Mouse (Mus musculus) lung, postnatal 0 days (tissue): Measurements from ENCODE around the gene Ddx60. TPM values are rescaled to one million over a fixed set of nuclear protein-coding genes. Genes with fewer than 3 reads are reported as not detected.
A peak's percentile ranks its signal among the peaks of the same experiment; 100 is the strongest.

Experiments
- ATAC-seq: fragments of 200-750 bp; cut with Nextera tagmentation; 2 replicates; pipeline ENCODE4 v1.8.0; 2017; ENCODE audit warnings: moderate library complexity
- DNase-seq: peaks from one replicate; pipeline ENCODE4 v3.0.0-alpha.2; 2016; ENCODE audit warnings: low spot score
- H3K27ac ChIP-seq: fragments of 300-500 bp; sonication (generic); 2 replicates; pipeline ENCODE4 v1.5.1; 2014; ENCODE audit warnings: antibody characterized with exemption, mild to moderate bottlenecking, low read length, mixed read lengths
- H3K27me3 ChIP-seq: fragments of 300-500 bp; sonication (generic); replicated peaks from 2 replicates; pipeline ENCODE4 v1.6.1; 2014; ENCODE audit warnings: low read length, mixed read lengths; ENCODE audit not compliant: insufficient read depth
- H3K36me3 ChIP-seq: fragments of 300-500 bp; sonication (generic); 2 replicates; pipeline ENCODE4 v1.6.1; 2014; ENCODE audit warnings: low read length, mixed read lengths; ENCODE audit not compliant: insufficient read depth
- H3K4me1 ChIP-seq: fragments of 300-500 bp; sonication (generic); 2 replicates; pipeline ENCODE4 v1.6.1; 2014; ENCODE audit warnings: antibody characterized with exemption, low read depth, low read length, mixed read lengths; ENCODE audit not compliant: insufficient read depth
- H3K4me2 ChIP-seq: fragments of 300-500 bp; sonication (generic); replicated peaks from 2 replicates; pipeline ENCODE4 v1.6.1; 2014; ENCODE audit warnings: low read depth, mild to moderate bottlenecking, low read length, moderate library complexity, mixed read lengths
- H3K4me3 ChIP-seq: fragments of 300-500 bp; sonication (generic); 2 replicates; pipeline ENCODE4 v1.5.1; 2014; ENCODE audit warnings: low read depth, low read length
- H3K9ac ChIP-seq: fragments of 300-500 bp; sonication (generic); replicated peaks from 2 replicates; pipeline ENCODE4 v1.6.1; 2014; ENCODE audit warnings: low read depth, mild to moderate bottlenecking
- H3K9me3 ChIP-seq: fragments of 300-500 bp; sonication (generic); 2 replicates; pipeline ENCODE4 v1.6.1; 2016; ENCODE audit warnings: low read length, mixed read lengths
- CTCF ChIP-seq: IDR thresholded peaks from 2 replicates; pipeline ENCODE4 v1.5.1; 2016; ENCODE audit warnings: antibody characterized with exemption, mild to moderate bottlenecking
- EP300 ChIP-seq: IDR thresholded peaks from 2 replicates; pipeline ENCODE4 v1.6.1; 2016; ENCODE audit warnings: antibody characterized with exemption, mild to moderate bottlenecking, control low read depth
- WGBS: fragments of 180-500 bp; shearing (Covaris S2); extraction: QIAGEN DNeasy Blood & Tissue Kit; methylation state at CpG from one replicate; pipeline ENCODE4 v1.1.7; 2014; 5-methylcytosine and 5-hydroxymethylcytosine counted together
- polyA plus RNA-seq: library from polyadenylated mRNA; unstranded; fragments of >200 nt; fragmentation: Nextera tagmentation; extraction: Ambion mirVana; gene quantifications from 2 replicates; pipeline ENCODE4 v1.2.1, GENCODE M21; 2015

Gene Ddx60
- polyA plus RNA-seq, 1 experiment from 2014 or later = 2.9 TPM

GRCm38 (mm10) chr8:61908303-61909215, 19.3 kb upstream of the Ddx60 start:
- no peaks in the 10 kb centered on the region for H3K27me3 ChIP-seq
- no peak overlapping the region for H3K9ac ChIP-seq
- DNase-seq = peak; percentile 43
- H3K4me2 ChIP-seq = peak overlapping the region; percentile 15; the same call in 1 of the 2 replicates
- ATAC-seq = peak; percentile 44
- H3K4me1 ChIP-seq = peaks cover 4% of the 10 kb centered on the region; the same call in 1 of the 2 replicates
- H3K9me3 ChIP-seq = no peaks in the 10 kb centered on the region
- 26% methylated on average over 13 of the region's 13 CpGs for WGBS
- no peak for TF ChIP-seq EP300
- no peak for TF ChIP-seq CTCF
- H3K4me3 ChIP-seq = no peak overlapping the region
- H3K36me3 ChIP-seq = no peaks in the 10 kb centered on the region
- no peak overlapping the region for H3K27ac ChIP-seq

- WGBS = 72% methylated on average over 3 of the region's 3 CpGs
- Histone ChIP-seq H3K9me3 (no peaks in the 10 kb centered on the region), H3K27ac (no peak overlapping the region), H3K4me3 (no peak overlapping the region), H3K36me3 (no peaks in the 10 kb centered on the region), H3K9ac (no peak overlapping the region), H3K4me1 (peaks cover 4% of the 10 kb centered on the region; the same call in 1 of the 2 replicates), H3K4me2 (no peak overlapping the region; the same call in 1 of the 2 replicates), H3K27me3 (no peaks in the 10 kb centered on the region)
- ATAC-seq = no peak
- TF ChIP-seq CTCF (no peak), EP300 (no peak)
- DNase-seq = no peak
Observed at GRCm38 (mm10) chr8:61909313-61909712, 18.6 kb upstream of the Ddx60 start.

GRCm38 (mm10) chr8:61912817-61913216, 15.1 kb upstream of the Ddx60 start:
- Histone ChIP-seq H3K27ac (no peak overlapping the region), H3K4me1 (peaks cover 4% of the 10 kb centered on the region; the same call in 1 of the 2 replicates), H3K36me3 (no peaks in the 10 kb centered on the region), H3K27me3 (no peaks in the 10 kb centered on the region), H3K4me3 (no peak overlapping the region), H3K4me2 (no peak overlapping the region), H3K9me3 (no peaks in the 10 kb centered on the region), H3K9ac (no peak overlapping the region)
- DNase-seq (no peak), ATAC-seq (no peak)
- TF ChIP-seq EP300 = no peak
- TF ChIP-seq CTCF = no peak
- WGBS = 93% methylated on average over 5 of the region's 5 CpGs

GRCm38 (mm10) chr8:61913957-61914356, 13.9 kb upstream of the Ddx60 start:
- 63% methylated on average over 9 of the region's 9 CpGs for WGBS
- H3K9me3 ChIP-seq = no peaks in the 10 kb centered on the region
- H3K9ac ChIP-seq = no peak overlapping the region
- H3K27me3 ChIP-seq = no peaks in the 10 kb centered on the region
- TF ChIP-seq CTCF = no peak
- no peak for TF ChIP-seq EP300
- no peaks in the 10 kb centered on the region for H3K36me3 ChIP-seq
- no peak for ATAC-seq
- H3K4me3 ChIP-seq = no peak overlapping the region
- no peak for DNase-seq
- H3K4me1 ChIP-seq = peaks cover under 1% of the 10 kb centered on the region; the same call in 1 of the 2 replicates
- H3K27ac ChIP-seq = no peak overlapping the region
- no peak overlapping the region for H3K4me2 ChIP-seq

- no peak overlapping the region for H3K27ac ChIP-seq
- no peaks in the 10 kb centered on the region for H3K9me3 ChIP-seq
- H3K9ac ChIP-seq = no peak overlapping the region
- DNase-seq (no peak), ATAC-seq (no peak)
- TF ChIP-seq CTCF = no peak
- no peak for TF ChIP-seq EP300
- H3K36me3 ChIP-seq = no peaks in the 10 kb centered on the region
- no peak overlapping the region for H3K4me3 ChIP-seq
- no peaks in the 10 kb centered on the region for H3K27me3 ChIP-seq
- H3K4me1 ChIP-seq = no peaks in the 10 kb centered on the region
- 59% methylated on average over 4 of the region's 4 CpGs for WGBS
- no peak overlapping the region for H3K4me2 ChIP-seq
Observed at GRCm38 (mm10) chr8:61917287-61917686, 10.6 kb upstream of the Ddx60 start.

- DNase-seq (no peak), ATAC-seq (no peak)
- H3K4me2 ChIP-seq = no peak overlapping the region
- no peaks in the 10 kb centered on the region for H3K27me3 ChIP-seq
- TF ChIP-seq CTCF (no peak), EP300 (no peak)
- no peak overlapping the region for H3K9ac ChIP-seq
- no peak overlapping the region for H3K27ac ChIP-seq
- WGBS = 80% methylated on average over 2 of the region's 2 CpGs
- H3K4me1 ChIP-seq = no peaks in the 10 kb centered on the region
- no peaks in the 10 kb centered on the region for H3K36me3 ChIP-seq
- no peaks in the 10 kb centered on the region for H3K9me3 ChIP-seq
- no peak overlapping the region for H3K4me3 ChIP-seq
Observed at GRCm38 (mm10) chr8:61919145-61919788, 8.6 kb upstream of the Ddx60 start.
